Mouse (Mus musculus): ENCODE measurements at regions not wholly inside any gene's neighbourhood (a gene's known extent, or its start where the extent isn't known, plus 50 kb on each side); places are given as distances from the start of the nearest gene placed in this dataset.

- H3K27ac ChIP-seq (ENCODE audit: control insufficient read depth, low read depth, low read length) = no peak overlapping the region
- H3K36me3 ChIP-seq (ENCODE audit: control insufficient read depth in 1 of 2, insufficient read depth in 2 of 2, low read length in 2 of 2) = no peaks in the 10 kb centered on the region
- H3K9me3 ChIP-seq (replicated peaks; ENCODE audit: insufficient read depth, low read length) = no peaks in the 10 kb centered on the region
- H3K27me3 ChIP-seq (ENCODE audit: control insufficient read depth in 1 of 2, insufficient read depth in 2 of 2, low read length in 2 of 2) = no peaks in the 10 kb centered on the region
- no peak for DNase-seq (ENCODE audit: low read depth, low spot score)
- no peak for TF ChIP-seq POLR2A (IDR thresholded peaks at IDR 0.05; ENCODE audit: control insufficient read depth in 1 of 2, insufficient read depth in 1 of 2, low read depth in 1 of 2, low read length in 2 of 2, poor library complexity in 1 of 2)
- TF ChIP-seq ZNF384 (IDR thresholded peaks at IDR 0.05; ENCODE audit: low read depth, low read length) = no peak
- TF ChIP-seq GABPA (IDR thresholded peaks at IDR 0.05; ENCODE audit: low read depth, low read length) = no peak
- TF ChIP-seq EP300 (IDR thresholded peaks at IDR 0.05; ENCODE audit: low read depth in 1 of 2, low read length in 2 of 2) = no peak
- TF ChIP-seq TBP (IDR thresholded peaks at IDR 0.05; ENCODE audit: low read depth, low read length) = no peak
- TF ChIP-seq ZC3H11A (IDR thresholded peaks at IDR 0.05; ENCODE audit: low read depth, low read length) = no peak
- no peak for TF ChIP-seq GATA1 (IDR thresholded peaks at IDR 0.05; ENCODE audit: low read depth, low read length)
- TF ChIP-seq MAFK (IDR thresholded peaks at IDR 0.05; ENCODE audit: borderline replicate concordance, low read depth, low read length) = no peak
- TF ChIP-seq E2F4 (IDR thresholded peaks at IDR 0.05; ENCODE audit: borderline replicate concordance, low read depth, low read length) = no peak
- no peak for TF ChIP-seq RAD21 (IDR thresholded peaks at IDR 0.05; ENCODE audit: low read depth, low read length)
- TF ChIP-seq CHD1 (IDR thresholded peaks at IDR 0.05; ENCODE audit: low read depth, low read length) = no peak
- TF ChIP-seq MYC (IDR thresholded peaks at IDR 0.05; ENCODE audit: low read depth, low read length) = no peak
- TF ChIP-seq NRF1 (IDR thresholded peaks at IDR 0.05; ENCODE audit: insufficient read depth, low read depth, low read length, poor library complexity, severe bottlenecking) = no peak
- TF ChIP-seq TCF12 (IDR thresholded peaks at IDR 0.05; ENCODE audit: low read depth, low read length) = no peak
- H3K4me3 ChIP-seq (ENCODE audit: control insufficient read depth in 1 of 2, insufficient read depth in 1 of 2, low read depth in 2 of 2, low read length in 2 of 2) = no peak overlapping the region
- H3K4me1 ChIP-seq (ENCODE audit: control insufficient read depth in 1 of 2, insufficient read depth in 2 of 2, low read length in 2 of 2) = no peaks in the 10 kb centered on the region
- H3K9ac ChIP-seq (ENCODE audit: control insufficient read depth, low read depth, low read length, poor library complexity, severe bottlenecking) = no peak overlapping the region
- no peaks in the 10 kb centered on the region for H3K79me2 ChIP-seq (ENCODE audit: control insufficient read depth, insufficient read depth, low read length, poor library complexity)
Measured at GRCm38 (mm10) chr16:5429466-5429865, 173.7 kb upstream of the Eef2kmt start.

DNA sequence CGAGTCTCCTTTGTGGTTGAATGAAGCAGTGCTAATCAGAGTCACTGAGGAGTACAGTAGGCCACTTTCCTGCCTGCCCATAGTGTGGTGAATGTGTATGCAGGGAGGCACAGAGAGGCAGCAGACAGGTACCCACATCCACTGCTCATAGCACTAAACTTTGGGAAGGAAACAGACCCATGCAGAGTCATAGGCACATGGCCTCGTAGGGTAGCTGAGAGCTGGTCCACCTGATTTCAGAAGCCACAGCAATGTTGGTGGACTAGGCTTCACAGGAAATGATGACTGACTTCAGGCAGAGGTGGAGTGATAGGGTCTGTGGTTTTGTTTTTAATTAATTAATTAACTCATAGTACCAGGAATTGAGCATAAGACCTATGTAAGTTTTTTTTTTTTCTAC, 170.1 kb upstream of the Eef2kmt start:
- Histone ChIP-seq H3K9me3 (replicated peaks; ENCODE audit: insufficient read depth, low read length) (no peaks in the 10 kb centered on the region), H3K27ac (ENCODE audit: control insufficient read depth, low read depth, low read length) (no peak overlapping the region), H3K9ac (ENCODE audit: control insufficient read depth, low read depth, low read length, poor library complexity, severe bottlenecking) (no peak overlapping the region), H3K4me3 (ENCODE audit: control insufficient read depth in 1 of 2, insufficient read depth in 1 of 2, low read depth in 2 of 2, low read length in 2 of 2) (no peak overlapping the region), H3K27me3 (ENCODE audit: control insufficient read depth in 1 of 2, insufficient read depth in 2 of 2, low read length in 2 of 2) (no peaks in the 10 kb centered on the region), H3K79me2 (ENCODE audit: control insufficient read depth, insufficient read depth, low read length, poor library complexity) (no peaks in the 10 kb centered on the region), H3K36me3 (ENCODE audit: control insufficient read depth in 1 of 2, insufficient read depth in 2 of 2, low read length in 2 of 2) (no peaks in the 10 kb centered on the region), H3K4me1 (ENCODE audit: control insufficient read depth in 1 of 2, insufficient read depth in 2 of 2, low read length in 2 of 2) (no peaks in the 10 kb centered on the region)
- no peak for TF ChIP-seq RCOR1 (IDR thresholded peaks at IDR 0.05; ENCODE audit: low read depth, low read length)
- no peak for TF ChIP-seq CHD1 (IDR thresholded peaks at IDR 0.05; ENCODE audit: low read depth, low read length)
- TF ChIP-seq NRF1 (IDR thresholded peaks at IDR 0.05; ENCODE audit: insufficient read depth, low read depth, low read length, poor library complexity, severe bottlenecking) = no peak
- TF ChIP-seq ZC3H11A (IDR thresholded peaks at IDR 0.05; ENCODE audit: low read depth, low read length) = no peak
- TF ChIP-seq ZKSCAN1 (IDR thresholded peaks at IDR 0.05; ENCODE audit: low read depth, low read length) = no peak
- no peak for TF ChIP-seq POLR2AphosphoS5 (IDR thresholded peaks at IDR 0.05; ENCODE audit: borderline replicate concordance, low read depth, low read length)
- DNase-seq (ENCODE audit: low read depth, low spot score) = no peak
